Mouse (Mus musculus): Measurements from ENCODE around the gene Sprr2f. TPM values are rescaled to one million over a fixed set of nuclear protein-coding genes. Genes with fewer than 3 reads are reported as not detected.

The Sprr2f gene
- total RNA-seq (2021), result not detected
- long read RNA-seq, result 0 reads

DNA sequence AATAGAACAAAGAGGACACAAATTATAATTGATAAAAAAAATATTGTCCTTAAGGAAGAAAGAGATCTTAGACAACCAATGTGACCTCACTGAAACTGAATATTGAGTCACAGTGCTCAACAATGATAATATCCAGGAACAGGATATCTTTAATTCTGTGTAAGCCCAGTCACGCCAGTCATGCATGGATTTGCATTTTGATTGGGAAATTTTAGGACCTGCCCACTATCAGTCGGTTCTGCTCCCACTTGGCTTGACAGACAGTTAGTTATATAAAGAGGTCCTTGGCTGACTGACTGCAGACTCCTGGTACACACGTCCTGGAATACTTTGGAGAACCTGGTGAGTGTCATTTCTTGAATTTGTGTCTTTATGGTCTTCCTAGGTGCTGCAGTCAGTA, at the start of gene Sprr2f:
Sprr2f (plus strand) TSS at position 301 of the 400 bp plus-strand sequence.
- no peak for DNase-seq (ENCODE audit: low spot score in 2 of 2)

DNA sequence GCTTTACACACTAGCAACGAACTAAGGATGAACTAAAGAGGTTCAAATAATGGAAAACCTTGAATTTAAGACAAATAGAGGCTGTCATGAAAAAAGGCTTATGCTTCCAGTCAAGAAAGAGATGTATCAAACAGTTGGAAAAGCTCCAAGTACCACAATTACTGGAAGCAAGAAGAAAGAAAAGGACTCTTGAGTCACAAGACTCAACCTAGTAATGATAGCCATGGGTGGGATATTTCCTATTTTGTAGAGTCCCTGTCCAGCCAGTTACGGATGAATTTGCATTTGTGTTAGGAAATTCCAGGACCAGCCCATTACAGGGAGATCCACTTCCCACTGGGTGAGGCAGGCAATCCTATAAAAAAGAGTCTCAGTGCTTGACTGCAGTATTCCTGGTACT, 48.7 kb upstream of the Sprr2f start, which contains the start of gene Sprr2b:
Sprr2b (plus strand) TSS at position 301 of the 400 bp plus-strand sequence.
- DNase-seq (ENCODE audit: low spot score in 2 of 2), result no peak

GRCm38 (mm10) chr3:92317384-92317783, 47.6 kb upstream of the Sprr2f start:
- no peak for DNase-seq (ENCODE audit: low spot score in 2 of 2)

DNA sequence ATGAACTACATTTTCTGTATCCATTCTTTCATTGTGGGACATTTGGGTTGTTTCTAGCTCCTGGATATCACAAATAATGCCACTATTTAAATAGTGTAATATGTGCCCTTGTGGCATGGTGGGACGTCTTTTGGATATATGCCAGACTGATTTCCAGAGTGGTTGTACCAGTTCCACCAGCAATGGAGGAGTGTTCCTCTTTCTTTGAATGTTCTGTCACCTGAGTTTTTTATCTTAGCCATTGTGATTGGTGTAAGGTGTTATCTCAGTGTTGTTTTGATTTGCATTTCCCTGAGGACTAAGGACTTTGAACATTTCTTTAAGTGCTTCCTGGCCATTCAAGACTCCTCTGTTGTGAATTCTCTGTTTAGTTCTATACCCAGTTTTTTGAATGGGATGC, 28.7 kb upstream of the Sprr2f start:
- DNase-seq (ENCODE audit: low spot score in 2 of 2), result no peak

DNA sequence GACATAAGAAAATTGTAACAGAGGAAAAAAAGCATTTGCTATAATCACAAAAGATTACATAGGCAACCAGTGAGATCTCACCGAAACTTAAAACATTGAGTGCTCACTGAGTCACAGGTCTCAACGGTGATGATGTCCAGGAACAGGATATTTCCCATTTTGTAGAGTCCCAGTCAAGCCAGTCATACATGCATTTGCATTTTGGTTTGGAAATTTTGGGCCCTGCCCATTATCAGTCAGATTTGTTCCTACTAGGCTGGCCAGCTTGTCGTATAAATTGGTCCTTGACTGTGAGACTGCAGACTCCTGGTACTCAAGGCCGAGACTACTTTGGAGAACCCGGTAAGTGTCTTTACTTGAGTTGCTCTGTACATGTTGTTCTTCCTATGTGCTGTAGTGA, 26.1 kb upstream of the Sprr2f start, which contains the start of gene Sprr2d:
Sprr2d (plus strand) TSS at position 301 of the 400 bp plus-strand sequence.
- DNase-seq (ENCODE audit: low spot score in 2 of 2), result no peak

- DNase-seq (ENCODE audit: low spot score in 2 of 2), result no peak
Observed at GRCm38 (mm10) chr3:92351843-92352242, 13.1 kb upstream of the Sprr2f start, which contains the start of gene Sprr2e. Gene Sprr2e (plus strand): TSS chr3:92352143.

DNA sequence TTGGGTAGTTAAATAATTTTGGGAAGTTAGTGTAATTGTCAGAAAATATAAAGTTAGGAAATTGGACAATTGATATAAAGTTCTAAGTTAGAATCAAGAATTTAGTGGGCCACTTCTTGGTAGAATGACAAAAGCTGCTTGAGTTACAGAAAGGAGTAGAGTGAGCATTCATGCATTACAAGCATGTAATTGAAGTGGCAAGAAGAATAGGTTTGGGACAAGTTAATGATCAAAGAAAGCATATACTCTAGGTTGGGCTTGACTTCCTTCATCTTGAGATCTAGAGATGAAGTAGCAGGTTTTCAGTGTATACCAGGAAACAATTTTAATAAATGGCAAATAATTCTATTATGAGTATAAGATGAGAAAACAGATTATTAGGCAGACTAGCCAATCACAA, 3.4 kb upstream of the Sprr2f start:
- DNase-seq (ENCODE audit: low spot score in 2 of 2), result no peak

- DNase-seq (ENCODE audit: low spot score in 2 of 2), result no peak
Observed at GRCm38 (mm10) chr3:92373613-92374012, 8.6 kb downstream of the Sprr2f start.

GRCm38 (mm10) chr3:92385385-92385784, 20.4 kb downstream of the Sprr2f start, which contains the start of gene Sprr2h:
Gene Sprr2h (plus strand): TSS chr3:92385685.
- no peak for DNase-seq (ENCODE audit: low spot score in 2 of 2)

- peak in 1 of 2 experiments; percentile 6 for DNase-seq (ENCODE audit: low spot score in 2 of 2)
Observed at GRCm38 (mm10) chr3:92394301-92394700, 29.3 kb downstream of the Sprr2f start.

GRCm38 (mm10) chr3:92407691-92408090, 42.7 kb downstream of the Sprr2f start, which contains the start of gene Sprr2i:
Gene Sprr2i (plus strand): TSS chr3:92407991.
- no peak for DNase-seq (ENCODE audit: low spot score in 2 of 2)

Other genes starting within 250 kb of the Sprr2f start
- gene Prr9, start 241.2 kb upstream of the Sprr2f start, total RNA-seq (2021), result not detected
- gene Lelp1, start 222.4 kb upstream of the Sprr2f start, total RNA-seq (2021), result not detected
- not detected for gene Sprr2a1, start 149.4 kb upstream of the Sprr2f start, total RNA-seq (2021)
- gene Sprr2a2, start 149.3 kb upstream of the Sprr2f start, total RNA-seq (2021), result not detected
- gene Sprr2a3, start 79.8 kb upstream of the Sprr2f start, total RNA-seq (2021), result not detected
- not detected for gene Sprr2b, start 48.6 kb upstream of the Sprr2f start, total RNA-seq (2021)
- gene Sprr2d, start 26.0 kb upstream of the Sprr2f start, total RNA-seq (2021), result not detected
- gene Sprr2e, start 13.0 kb upstream of the Sprr2f start, total RNA-seq (2021), result not detected
- not detected for gene Sprr2h, start 20.5 kb downstream of the Sprr2f start, total RNA-seq (2021)
- not detected for gene Sprr2i, start 42.8 kb downstream of the Sprr2f start, total RNA-seq (2021)
- not detected for gene Sprr2j-ps, start 52.9 kb downstream of the Sprr2f start, total RNA-seq (2021)
- 1 to 10 TPM in 1 of 2 experiments, under 1 TPM in 1; 0.89 to 3.5 TPM for gene Gm9774, start 64.2 kb downstream of the Sprr2f start, total RNA-seq (2021)
- not detected for gene Sprr2k, start 67.4 kb downstream of the Sprr2f start, total RNA-seq (2021)
- gene Sprr1b, start 73.6 kb downstream of the Sprr2f start, total RNA-seq (2021), result not detected
- gene Sprr3, start 93.5 kb downstream of the Sprr2f start, total RNA-seq (2021), result not detected
- not detected for gene Sprr1a, start 120.7 kb downstream of the Sprr2f start, total RNA-seq (2021)
- gene Sprr4, start 135.3 kb downstream of the Sprr2f start, total RNA-seq (2021), result not detected
- gene 2310046K23Rik, start 169.3 kb downstream of the Sprr2f start, total RNA-seq (2021), result not detected
- gene Ivl, start 208.5 kb downstream of the Sprr2f start, total RNA-seq (2021), result not detected
- not detected for gene Smcp, start 223.8 kb downstream of the Sprr2f start, total RNA-seq (2021)
- gene 2210017I01Rik, start 242.3 kb downstream of the Sprr2f start, total RNA-seq (2021), result not detected